ENCODE assay signal across 11 mouse cellular contexts in the genomic region with DNA sequence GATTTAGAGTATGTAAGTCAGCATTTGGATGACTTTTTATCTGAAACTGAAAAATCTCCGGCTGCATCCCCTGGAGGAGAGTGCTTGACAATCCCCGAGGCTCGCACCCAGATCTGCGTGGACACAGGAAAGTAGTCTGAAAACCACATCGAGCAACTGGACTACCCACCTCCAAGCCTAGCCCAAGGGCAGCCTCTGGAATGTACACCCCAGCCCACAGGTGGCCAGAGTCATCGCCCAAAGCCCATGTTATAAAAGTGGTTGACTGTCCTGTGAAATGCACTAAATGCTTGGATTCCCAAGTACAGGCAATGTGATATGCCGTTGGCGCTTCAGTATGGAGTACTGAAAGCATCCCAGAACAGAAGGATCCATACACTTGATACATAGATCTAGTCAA.
"Had no signal": no experiment of that assay in that cellular context is flagged by ENCODE, and none has a peak within 500 bp of the region (broad histone marks: within the 10 kb centered on the region; RNA-seq: fewer than 3 reads in every experiment).

No protein-coding gene starts in this region.

- H3K27me3 ChIP-seq: liver, embryonic 13.5 days; midbrain, embryonic 15.5 days had no signal

- ATAC-seq: midbrain, embryonic 15.5 days had no signal

- H3K9me3 ChIP-seq: liver, embryonic 13.5 days; midbrain, embryonic 12.5 days; midbrain, embryonic 15.5 days had no signal

- H3K4me2 ChIP-seq: liver, embryonic 13.5 days; midbrain, embryonic 12.5 days; midbrain, embryonic 15.5 days had no signal

- DNase-seq: kidney, adult 9 months; kidney, postnatal 14 days; kidney, postnatal 4 days; liver, embryonic 13.5 days; lung, adult 2 months; lung, postnatal 14 days; lung, postnatal 4 days; thymus, adult 18-20 months; thymus, postnatal 36 days had no signal

- H3K4me3 ChIP-seq: liver, embryonic 13.5 days; midbrain, embryonic 12.5 days; midbrain, embryonic 15.5 days had no signal

- H3K36me3 ChIP-seq: liver, embryonic 13.5 days; midbrain, embryonic 12.5 days; midbrain, embryonic 15.5 days had no signal

- H3K27ac ChIP-seq: liver, embryonic 13.5 days; midbrain, embryonic 12.5 days; midbrain, embryonic 15.5 days had no signal

- H3K9ac ChIP-seq: liver, embryonic 13.5 days; midbrain, embryonic 12.5 days; midbrain, embryonic 15.5 days had no signal

- H3K4me1 ChIP-seq: liver, embryonic 13.5 days had no signal
